Mouse (Mus musculus) intestine, postnatal 0 days (tissue): ENCODE data around the gene Nagpa. TPM values are rescaled to one million over a fixed set of nuclear protein-coding genes. Genes with fewer than 3 reads are reported as not detected.

Experiments
- ATAC-seq: fragments of 200-750 bp; cut with Nextera tagmentation; 2 replicates; pipeline ENCODE4 v1.8.0; 2017; ENCODE audit warnings: mild to moderate bottlenecking, moderate TSS enrichment, moderate library complexity
- H3K27ac ChIP-seq: fragments of 300-500 bp; sonication (generic); 2 replicates; pipeline ENCODE4 v1.5.1; 2014; ENCODE audit warnings: mild to moderate bottlenecking, low read depth, low read length, moderate library complexity
- H3K27me3 ChIP-seq: fragments of 300-500 bp; sonication (generic); replicated peaks from 2 replicates; pipeline ENCODE4 v1.6.1; 2014; ENCODE audit warnings: low read length, mixed read lengths; ENCODE audit not compliant: control insufficient read depth, insufficient read depth
- H3K36me3 ChIP-seq: fragments of 300-500 bp; sonication (generic); 2 replicates; pipeline ENCODE4 v1.6.1; 2014; ENCODE audit warnings: mild to moderate bottlenecking, moderate library complexity; ENCODE audit not compliant: control insufficient read depth, insufficient read depth
- H3K4me1 ChIP-seq: fragments of 300-500 bp; sonication (generic); replicated peaks from 2 replicates; pipeline ENCODE4 v1.6.1; 2014; ENCODE audit warnings: antibody characterized with exemption, low read length, mixed read lengths; ENCODE audit not compliant: control insufficient read depth, insufficient read depth
- H3K4me2 ChIP-seq: fragments of 300-500 bp; sonication (generic); replicated peaks from 2 replicates; pipeline ENCODE4 v1.6.1; 2014; ENCODE audit warnings: low read depth, mild to moderate bottlenecking, moderate library complexity
- H3K4me3 ChIP-seq: fragments of 300-500 bp; sonication (generic); 2 replicates; pipeline ENCODE4 v1.5.1; 2014; ENCODE audit warnings: low read depth, low read length
- H3K9ac ChIP-seq: fragments of 300-500 bp; sonication (generic); 2 replicates; pipeline ENCODE4 v1.6.1; 2014; ENCODE audit warnings: mild to moderate bottlenecking, low read depth, low read length
- H3K9me3 ChIP-seq: fragments of 300-500 bp; sonication (generic); 2 replicates; pipeline ENCODE4 v1.6.1; 2016; ENCODE audit warnings: mixed run types; ENCODE audit not compliant: control insufficient read depth
- CTCF ChIP-seq: sonication (generic); IDR thresholded peaks from 2 replicates; pipeline ENCODE4 v1.5.1; 2016; ENCODE audit warnings: low read depth, mild to moderate bottlenecking, control low read depth, antibody characterized with exemption, moderate library complexity
- WGBS: fragments of 180-500 bp; shearing (Covaris S2); extraction: QIAGEN DNeasy Blood & Tissue Kit; methylation state at CpG from one replicate; pipeline ENCODE4 v1.1.7; 2014; 5-methylcytosine and 5-hydroxymethylcytosine counted together
- polyA plus RNA-seq: library from polyadenylated mRNA; unstranded; fragments of >200 nt; fragmentation: Nextera tagmentation; extraction: Ambion mirVana; gene quantifications from 2 replicates; pipeline ENCODE4 v1.2.1, GENCODE M21; 2015

The Nagpa gene
- polyA plus RNA-seq, 1 experiment from 2014 or later: 20.6 TPM

DNA sequence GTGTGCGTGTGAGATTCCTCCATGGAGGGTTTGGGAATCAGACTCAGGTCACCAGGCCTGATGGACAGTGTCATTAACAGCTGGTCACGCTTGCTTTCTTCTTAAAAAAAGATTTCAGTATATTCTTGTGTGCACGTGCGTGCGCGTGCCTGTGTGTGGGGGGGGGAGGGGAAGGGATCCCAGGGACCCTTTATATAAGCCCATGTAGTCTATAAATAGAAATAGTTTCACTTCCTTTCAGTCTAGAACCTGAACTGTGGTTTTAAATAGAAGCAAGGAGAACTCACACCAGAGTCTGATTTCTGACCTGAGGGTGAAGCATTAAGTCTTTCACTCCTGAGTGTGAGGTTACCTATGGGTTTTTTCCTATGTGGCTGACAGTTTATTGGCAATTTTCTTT is 39.5 kb downstream of the Nagpa start:
- no peak for ATAC-seq
- no peak for TF ChIP-seq CTCF
- Histone ChIP-seq H3K27ac (no peak overlapping the region), H3K4me2 (no peak overlapping the region), H3K9ac (no peak overlapping the region), H3K27me3 (no peaks in the 10 kb centered on the region), H3K4me1 (no peaks in the 10 kb centered on the region), H3K9me3 (no peaks in the 10 kb centered on the region), H3K36me3 (no peaks in the 10 kb centered on the region), H3K4me3 (no peak overlapping the region)
- WGBS: 81% methylated on average over 6 of the region's 6 CpGs

DNA sequence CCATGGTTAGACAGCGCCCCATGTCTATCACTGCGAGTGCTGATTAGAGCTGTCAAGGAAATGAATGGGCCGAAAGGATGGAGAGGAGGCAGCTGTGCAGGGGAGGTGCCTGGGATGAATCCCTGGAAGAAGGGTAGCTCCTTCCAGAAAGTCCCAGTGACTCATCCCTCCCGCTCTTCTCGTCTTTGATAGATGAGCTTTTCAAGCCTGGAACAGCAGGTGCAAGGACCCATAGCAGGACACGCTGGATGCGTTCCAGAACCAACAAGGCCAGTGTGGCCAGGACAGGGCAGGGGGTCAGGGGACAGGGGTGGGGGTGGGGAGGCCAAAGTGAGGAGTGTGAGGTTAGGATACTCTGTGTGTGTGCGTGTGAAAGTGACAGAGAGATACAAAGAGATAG is 44.6 kb downstream of the Nagpa start:
- Histone ChIP-seq H3K9me3 (no peaks in the 10 kb centered on the region), H3K4me1 (no peaks in the 10 kb centered on the region), H3K27me3 (no peaks in the 10 kb centered on the region), H3K27ac (no peak overlapping the region), H3K9ac (no peak overlapping the region), H3K4me2 (no peak overlapping the region), H3K36me3 (no peaks in the 10 kb centered on the region), H3K4me3 (no peak overlapping the region)
- ATAC-seq: no peak
- 76% methylated on average over 8 of the region's 8 CpGs for WGBS
- TF ChIP-seq CTCF: no peak

DNA sequence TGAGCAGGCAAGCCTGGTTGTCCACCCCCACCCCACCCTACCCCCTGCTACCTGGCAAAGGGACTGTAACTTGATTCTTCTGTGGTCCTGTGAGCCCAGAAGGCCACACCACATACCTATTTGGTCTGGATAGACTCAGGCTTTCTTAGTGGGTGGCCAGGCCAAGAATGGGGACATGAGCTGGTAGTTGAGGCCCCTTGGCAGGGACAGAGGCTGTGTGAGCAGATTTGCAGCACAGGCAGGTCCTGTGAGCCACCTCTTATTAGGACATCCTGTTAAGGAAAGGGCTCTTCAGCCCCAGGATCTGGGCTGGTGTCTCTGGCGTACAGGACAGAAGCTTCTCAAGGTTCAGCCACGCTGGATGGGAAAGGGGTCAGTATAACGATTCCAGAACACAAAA is 46.7 kb downstream of the Nagpa start:
- 75% methylated on average over 3 of the region's 3 CpGs for whole genome bisulfite sequencing
- H3K4me2 ChIP-seq: no peak overlapping the region

DNA sequence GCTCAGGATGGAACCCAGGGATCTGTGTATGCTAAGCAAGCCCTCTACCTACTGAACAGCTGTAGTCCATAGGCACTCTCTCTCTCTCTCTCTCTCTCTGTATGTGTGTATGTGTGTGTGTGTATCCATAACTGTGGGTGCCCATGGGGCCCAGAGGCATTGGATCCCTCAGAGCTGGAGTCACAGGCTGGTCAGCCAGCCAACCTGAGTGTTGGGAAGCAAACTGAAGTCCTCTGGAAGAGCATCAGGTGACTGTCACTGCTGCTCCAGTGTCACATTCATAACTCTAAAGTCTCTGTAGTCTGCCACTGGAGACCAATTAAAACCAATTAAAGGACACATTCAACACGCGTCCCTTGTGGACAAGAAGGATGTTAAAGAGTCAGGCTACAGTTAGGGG is 47.3 kb downstream of the Nagpa start:
- ATAC-seq: no peak
- Histone ChIP-seq H3K27ac (no peak overlapping the region), H3K36me3 (no peaks in the 10 kb centered on the region), H3K9ac (no peak overlapping the region), H3K4me2 (no peak overlapping the region), H3K4me1 (no peaks in the 10 kb centered on the region), H3K9me3 (no peaks in the 10 kb centered on the region), H3K27me3 (no peaks in the 10 kb centered on the region), H3K4me3 (no peak overlapping the region)
- 74% methylated on average over 2 of the region's 2 CpGs for WGBS
- TF ChIP-seq CTCF: no peak

More for the DNA sequence above, 46.7 kb downstream of the Nagpa start:
- Histone ChIP-seq H3K9ac (no peak overlapping the region), H3K4me1 (no peaks in the 10 kb centered on the region), H3K9me3 (no peaks in the 10 kb centered on the region), H3K27ac (no peak overlapping the region), H3K36me3 (no peaks in the 10 kb centered on the region), H3K27me3 (no peaks in the 10 kb centered on the region), H3K4me3 (no peak overlapping the region)
- no peak for ATAC-seq
- TF ChIP-seq CTCF: no peak

DNA sequence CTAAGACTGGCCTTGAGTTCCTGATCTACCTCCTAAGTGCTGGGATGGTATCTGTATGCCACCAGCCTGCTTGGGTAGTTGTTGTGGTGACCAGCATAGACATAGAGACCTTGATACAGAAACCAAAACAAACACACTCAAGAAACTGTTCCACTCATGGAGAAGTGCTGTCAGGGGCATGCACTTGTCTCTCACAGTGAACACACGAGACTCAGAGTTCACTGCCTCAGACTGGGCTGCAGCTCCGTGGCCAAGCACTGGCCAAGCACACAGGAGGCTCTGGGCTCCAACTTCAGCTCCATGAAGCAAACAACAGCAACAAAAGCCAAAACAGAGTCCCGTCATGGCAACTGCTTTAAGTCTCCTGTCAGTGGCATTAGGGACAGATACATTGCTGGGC is 48.8 kb downstream of the Nagpa start:
- Histone ChIP-seq H3K4me2 (no peak overlapping the region), H3K9me3 (no peaks in the 10 kb centered on the region), H3K27me3 (no peaks in the 10 kb centered on the region), H3K4me3 (no peak overlapping the region), H3K36me3 (no peaks in the 10 kb centered on the region), H3K4me1 (no peaks in the 10 kb centered on the region), H3K9ac (no peak overlapping the region), H3K27ac (no peak overlapping the region)
- TF ChIP-seq CTCF: no peak
- 63% methylated on average over 3 of the region's 3 CpGs for WGBS
- ATAC-seq: no peak

DNA sequence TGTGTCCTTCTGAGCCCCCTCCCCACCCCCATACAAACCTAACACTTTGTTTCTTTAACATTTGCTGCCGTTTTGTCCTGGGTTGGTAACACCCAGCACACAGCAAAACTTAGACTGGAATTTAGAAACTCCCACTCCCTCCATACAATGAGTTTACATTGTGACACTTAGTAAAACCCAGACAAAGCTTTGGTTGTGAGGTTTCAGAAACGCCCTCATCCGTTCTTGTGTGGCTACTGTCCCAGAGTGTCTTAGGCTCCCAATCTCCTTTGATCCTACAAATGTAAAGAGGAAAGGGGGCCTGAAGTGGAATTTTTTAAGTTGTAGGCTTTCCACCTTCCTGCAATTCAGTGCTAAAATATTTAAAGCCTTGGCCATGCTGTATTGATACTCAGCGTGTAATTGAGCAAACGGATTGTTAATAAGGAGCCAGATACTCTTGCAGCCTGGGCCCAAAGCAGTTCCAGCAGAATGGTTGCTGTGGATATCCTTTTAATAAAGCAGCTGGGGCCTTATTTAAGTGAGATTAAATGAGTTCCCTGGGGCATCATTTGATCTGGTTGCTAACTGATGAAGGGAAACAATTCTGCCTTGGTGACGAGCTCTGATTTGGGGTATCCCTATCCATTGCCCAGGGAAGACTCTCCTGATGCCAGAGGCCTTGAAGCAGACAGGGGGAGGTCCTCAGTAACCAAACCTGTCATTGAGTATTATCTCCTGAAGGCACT is 50.3 kb downstream of the Nagpa start:
- Histone ChIP-seq H3K9me3 (no peaks in the 10 kb centered on the region), H3K4me2 (no peak overlapping the region), H3K36me3 (no peaks in the 10 kb centered on the region), H3K27ac (no peak overlapping the region), H3K9ac (no peak overlapping the region), H3K27me3 (peaks cover 3% of the 10 kb centered on the region; the same call in 1 of the 2 replicates), H3K4me1 (no peaks in the 10 kb centered on the region), H3K4me3 (no peak overlapping the region)
- no peak for TF ChIP-seq CTCF
- 53% methylated on average over 6 of the region's 6 CpGs for WGBS
- ATAC-seq: no peak
